Mouse (Mus musculus) heart, embryonic 10.5 days (tissue): ENCODE measurements around the gene Zswim5. TPM values are rescaled to one million over a fixed set of nuclear protein-coding genes. Genes with fewer than 3 reads are reported as not detected.

Experiments
- DNase-seq: peaks from one replicate; pipeline ENCODE4 v3.0.0-alpha.2; 2017; ENCODE audit warnings: low spot score
- H3K27ac ChIP-seq: fragments of 300-500 bp; sonication (generic); 2 replicates; pipeline ENCODE4 v1.5.1; 2016; ENCODE audit warnings: mild to moderate bottlenecking
- H3K27me3 ChIP-seq: fragments of 300-500 bp; sonication (generic); 2 replicates; pipeline ENCODE4 v1.6.1; 2016; ENCODE audit warnings: mild to moderate bottlenecking; ENCODE audit not compliant: poor library complexity, insufficient read depth, severe bottlenecking
- H3K36me3 ChIP-seq: fragments of 300-500 bp; sonication (generic); 2 replicates; pipeline ENCODE4 v1.6.1; 2016; ENCODE audit warnings: mild to moderate bottlenecking, moderate library complexity
- H3K4me1 ChIP-seq: fragments of 300-500 bp; sonication (generic); 2 replicates; pipeline ENCODE4 v1.6.1; 2016; ENCODE audit warnings: mild to moderate bottlenecking
- H3K4me3 ChIP-seq: fragments of 300-500 bp; sonication (generic); 2 replicates; pipeline ENCODE4 v1.5.1; 2016; ENCODE audit warnings: mild to moderate bottlenecking, moderate library complexity
- H3K9me3 ChIP-seq: fragments of 300-500 bp; sonication (generic); 2 replicates; pipeline ENCODE4 v1.6.1; 2016; ENCODE audit warnings: mild to moderate bottlenecking, moderate library complexity
- WGBS: fragments of 180-500 bp; shearing (Covaris S2); methylation state at CpG from one replicate; pipeline ENCODE4 v1.1.7; 2016; 5-methylcytosine and 5-hydroxymethylcytosine counted together
- polyA plus RNA-seq: library from polyadenylated mRNA; unstranded; fragments of >200 nt; fragmentation: Nextera tagmentation; extraction: Ambion mirVana; gene quantifications from 2 replicates; pipeline ENCODE4 v1.2.1, GENCODE M21; 2016

Gene Zswim5
- polyA plus RNA-seq, 1 experiment from 2014 or later, result 1.1 TPM

- WGBS, result under 1% methylated on average over 16 of the region's 16 CpGs
- DNase-seq, result peak; percentile 87
- Histone ChIP-seq H3K27ac (peak overlapping the region; percentile 83), H3K36me3 (peaks cover 26% of the 10 kb centered on the region), H3K4me3 (peak overlapping the region; percentile 96), H3K27me3 (0 out of 2 replicates have a peak, but pooled peaks cover 10% of the 10 kb centered on the region), H3K9me3 (no peaks in the 10 kb centered on the region), H3K4me1 (peaks cover 26% of the 10 kb centered on the region)
Observed at GRCm38 (mm10) chr4:116995798-116996135, 118.6 kb downstream of the Zswim5 start.

GRCm38 (mm10) chr4:116999513-117000154 is 122.5 kb downstream of the Zswim5 start:
- Histone ChIP-seq H3K36me3 (peaks cover 43% of the 10 kb centered on the region), H3K27ac (no peak overlapping the region), H3K9me3 (no peaks in the 10 kb centered on the region), H3K4me1 (peaks cover 24% of the 10 kb centered on the region), H3K4me3 (no peak overlapping the region), H3K27me3 (peaks cover 24% of the 10 kb centered on the region)
- peak; percentile 74 for DNase-seq
- WGBS, result 91% methylated on average over 17 of the region's 17 CpGs

GRCm38 (mm10) chr4:117001957-117002356 is 124.8 kb downstream of the Zswim5 start:
- peaks cover 10% of the 10 kb centered on the region; the same call in 1 of the 2 replicates for H3K4me1 ChIP-seq
- no peak overlapping the region for H3K4me3 ChIP-seq
- 86% methylated on average over 16 of the region's 16 CpGs for WGBS
- H3K27ac ChIP-seq, result no peak overlapping the region
- DNase-seq, result no peak
- no peaks in the 10 kb centered on the region for H3K9me3 ChIP-seq
- peaks cover 43% of the 10 kb centered on the region for H3K36me3 ChIP-seq
- peaks cover 16% of the 10 kb centered on the region for H3K27me3 ChIP-seq

GRCm38 (mm10) chr4:117002543-117003521 is 125.7 kb downstream of the Zswim5 start:
- Histone ChIP-seq H3K9me3 (no peaks in the 10 kb centered on the region), H3K36me3 (peaks cover 43% of the 10 kb centered on the region), H3K27me3 (peaks cover 14% of the 10 kb centered on the region), H3K27ac (no peak overlapping the region), H3K4me3 (no peak overlapping the region), H3K4me1 (peaks cover 10% of the 10 kb centered on the region; the same call in 1 of the 2 replicates)
- DNase-seq, result no peak
- 54% methylated on average over 38 of the region's 38 CpGs for WGBS

- Histone ChIP-seq H3K27me3 (peaks cover 14% of the 10 kb centered on the region), H3K27ac (no peak overlapping the region), H3K9me3 (no peaks in the 10 kb centered on the region), H3K36me3 (peaks cover 32% of the 10 kb centered on the region), H3K4me3 (no peak overlapping the region), H3K4me1 (peaks cover 10% of the 10 kb centered on the region; the same call in 1 of the 2 replicates)
- WGBS, result 84% methylated on average over 4 of the region's 4 CpGs
- no peak for DNase-seq
Observed at GRCm38 (mm10) chr4:117004649-117005048, 127.5 kb downstream of the Zswim5 start.

DNA sequence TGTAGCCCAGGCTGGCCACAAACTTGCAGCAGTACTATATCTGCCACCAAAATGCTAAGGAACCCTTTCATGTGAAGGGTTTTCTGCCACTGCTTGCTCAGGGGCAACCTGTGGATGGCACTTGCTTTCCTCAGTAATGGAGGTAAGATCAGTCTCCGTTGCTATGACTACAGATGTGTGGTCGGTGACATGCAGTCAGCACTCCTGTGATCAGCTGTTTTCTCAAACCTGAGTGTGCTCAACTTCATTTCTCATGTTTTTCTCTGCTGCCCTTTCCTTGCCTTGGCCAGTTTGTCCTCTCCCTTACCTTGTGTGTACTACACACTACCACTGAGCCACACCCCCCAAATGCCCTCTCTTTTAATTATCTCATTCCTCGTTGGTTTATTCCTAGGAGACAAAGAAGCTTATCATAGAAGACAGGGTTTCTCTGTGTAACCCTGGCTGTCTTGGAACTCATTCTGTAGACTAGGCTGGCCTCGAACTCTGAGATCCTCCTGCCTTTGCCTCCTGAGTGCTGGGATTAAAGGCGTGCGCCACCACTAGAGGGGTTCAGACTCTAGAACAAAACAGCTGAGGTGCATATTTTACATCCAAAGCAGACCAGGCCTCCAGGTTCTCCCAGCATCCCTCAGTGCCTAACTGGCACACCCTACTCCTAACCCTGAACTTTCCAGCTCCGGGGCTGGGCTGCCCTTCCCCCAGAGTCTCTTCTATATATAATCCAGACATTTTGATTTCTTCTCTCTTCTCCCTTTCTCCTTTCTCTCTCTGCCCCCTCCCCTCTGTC is 128.6 kb downstream of the Zswim5 start:
- Histone ChIP-seq H3K4me3 (no peak overlapping the region), H3K9me3 (no peaks in the 10 kb centered on the region), H3K27me3 (peaks cover 14% of the 10 kb centered on the region), H3K36me3 (peaks cover 20% of the 10 kb centered on the region; the same call in 1 of the 2 replicates), H3K27ac (no peak overlapping the region), H3K4me1 (peaks cover 10% of the 10 kb centered on the region; the same call in 1 of the 2 replicates)
- DNase-seq, result no peak
- WGBS, result 70% methylated on average over 7 of the region's 7 CpGs

- Histone ChIP-seq H3K27me3 (peaks cover 9% of the 10 kb centered on the region), H3K4me1 (peaks cover 10% of the 10 kb centered on the region; the same call in 1 of the 2 replicates), H3K27ac (no peak overlapping the region), H3K36me3 (peaks cover 17% of the 10 kb centered on the region; the same call in 1 of the 2 replicates), H3K9me3 (no peaks in the 10 kb centered on the region), H3K4me3 (no peak overlapping the region)
- DNase-seq, result no peak
- WGBS, result 72% methylated on average over 3 of the region's 3 CpGs
Observed at GRCm38 (mm10) chr4:117007058-117007457, 129.9 kb downstream of the Zswim5 start.

DNA sequence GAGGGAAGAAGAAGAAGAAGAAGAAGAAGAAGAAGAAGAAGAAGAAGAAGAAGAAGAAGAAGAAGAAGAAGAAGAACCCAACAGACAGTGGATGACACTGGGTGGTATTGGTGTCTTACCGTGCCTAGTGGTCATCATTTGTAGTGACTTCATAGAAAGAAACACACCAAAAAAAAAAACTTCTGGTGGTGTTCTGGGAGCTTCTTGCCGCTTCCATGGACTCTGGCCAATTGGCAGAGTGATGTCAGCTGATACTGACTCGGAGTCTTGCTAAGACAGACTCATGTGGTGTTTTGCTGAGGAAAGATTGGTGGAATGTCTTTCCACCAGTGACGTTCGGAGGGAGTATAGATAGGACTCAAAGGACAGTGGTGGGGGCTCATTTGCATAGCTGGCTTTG is 133.1 kb downstream of the Zswim5 start:
- Histone ChIP-seq H3K36me3 (no peaks in the 10 kb centered on the region), H3K27me3 (no peaks in the 10 kb centered on the region), H3K9me3 (no peaks in the 10 kb centered on the region), H3K4me3 (no peak overlapping the region), H3K27ac (no peak overlapping the region), H3K4me1 (no peaks in the 10 kb centered on the region)
- DNase-seq, result no peak
- 81% methylated on average over 5 of the region's 5 CpGs for WGBS

GRCm38 (mm10) chr4:117013596-117013995 is 136.4 kb downstream of the Zswim5 start:
- Histone ChIP-seq H3K36me3 (no peaks in the 10 kb centered on the region), H3K9me3 (no peaks in the 10 kb centered on the region), H3K4me1 (no peaks in the 10 kb centered on the region), H3K27me3 (no peaks in the 10 kb centered on the region), H3K27ac (no peak overlapping the region), H3K4me3 (no peak overlapping the region)
- DNase-seq, result no peak
- WGBS, result 80% methylated on average over 6 of the region's 6 CpGs

DNA sequence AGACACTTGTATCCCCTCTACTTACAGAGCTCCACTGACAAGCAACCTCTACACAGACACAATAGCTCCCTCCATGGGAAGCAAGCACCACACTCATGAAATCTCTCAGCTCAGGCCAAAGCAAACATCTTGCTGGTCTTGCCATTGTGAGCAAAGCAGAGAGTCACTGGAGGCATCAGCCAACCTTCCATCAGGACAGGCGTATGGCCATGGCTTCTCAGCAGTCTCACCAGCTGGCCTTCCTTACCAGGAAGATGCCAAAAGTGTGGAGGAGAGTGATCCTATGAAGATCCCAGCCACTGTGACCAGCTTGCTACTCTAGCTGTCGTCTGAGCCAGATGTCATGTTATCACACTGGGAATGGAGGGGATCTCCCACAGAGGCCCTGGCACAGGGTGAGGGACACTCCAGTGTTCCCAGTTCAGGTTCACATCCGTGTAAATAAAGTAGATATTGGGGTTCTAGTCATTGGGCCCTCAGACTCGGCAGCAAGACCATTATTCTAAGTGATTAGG is 137.8 kb downstream of the Zswim5 start:
- H3K9me3 ChIP-seq, result no peaks in the 10 kb centered on the region
- WGBS, result 59% methylated on average over 4 of the region's 4 CpGs
- H3K4me3 ChIP-seq, result no peak overlapping the region
- no peak overlapping the region for H3K27ac ChIP-seq
- H3K36me3 ChIP-seq, result no peaks in the 10 kb centered on the region
- H3K27me3 ChIP-seq, result no peaks in the 10 kb centered on the region
- no peak for DNase-seq
- peaks cover under 1% of the 10 kb centered on the region for H3K4me1 ChIP-seq

- Histone ChIP-seq H3K27ac (no peak overlapping the region), H3K4me3 (no peak overlapping the region), H3K27me3 (no peaks in the 10 kb centered on the region), H3K36me3 (peaks cover 8% of the 10 kb centered on the region), H3K4me1 (peaks cover 8% of the 10 kb centered on the region), H3K9me3 (no peaks in the 10 kb centered on the region)
- DNase-seq, result no peak
- 85% methylated on average over 2 of the region's 2 CpGs for WGBS
Observed at GRCm38 (mm10) chr4:117017738-117018137, 140.6 kb downstream of the Zswim5 start.

DNA sequence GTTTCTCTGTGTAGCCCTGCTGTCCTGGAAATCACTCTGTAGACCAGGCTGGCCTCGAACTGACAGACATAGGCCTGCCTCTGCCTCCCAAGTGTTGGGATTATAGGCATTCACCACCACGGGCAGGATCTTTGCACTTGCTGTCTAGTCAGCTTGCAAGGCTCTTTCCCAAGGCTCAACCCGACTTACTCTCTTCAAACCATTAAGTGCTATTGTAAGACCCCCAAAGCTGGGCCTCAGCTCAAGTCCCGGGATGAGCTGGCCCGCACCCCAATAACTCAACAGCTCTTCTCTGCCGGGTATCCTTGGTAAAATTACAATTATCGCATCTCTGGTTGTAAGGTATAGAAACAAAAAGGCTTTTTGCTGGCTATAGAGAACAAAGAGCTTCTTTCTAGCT is 141.2 kb downstream of the Zswim5 start:
- Histone ChIP-seq H3K36me3 (peaks cover 14% of the 10 kb centered on the region), H3K27ac (no peak overlapping the region), H3K4me3 (no peak overlapping the region), H3K9me3 (no peaks in the 10 kb centered on the region), H3K4me1 (peaks cover 8% of the 10 kb centered on the region), H3K27me3 (no peaks in the 10 kb centered on the region)
- DNase-seq, result no peak
- WGBS, result 86% methylated on average over 7 of the region's 7 CpGs
